Mouse (Mus musculus) megakaryocyte, embryonic 14.5 days (primary cell): Measurements from ENCODE around the gene Gipc2. TPM values are rescaled to one million over a fixed set of nuclear protein-coding genes. Genes with fewer than 3 reads are reported as not detected.

Experiments used
- H3K27me3 ChIP-seq: replicated peaks from 2 replicates; pipeline ENCODE3; 2012; ENCODE audit warnings: inconsistent platforms
- H3K36me3 ChIP-seq: replicated peaks from 2 replicates; pipeline ENCODE3; 2012; ENCODE audit warnings: low read length, inconsistent platforms, mixed read lengths
- H3K4me1 ChIP-seq: 2 replicates; pipeline ENCODE4 v1.6.1; 2012; ENCODE audit warnings: inconsistent platforms
- H3K4me3 ChIP-seq: replicated peaks from 2 replicates; pipeline ENCODE3; 2012; ENCODE audit warnings: moderate library complexity, mild to moderate bottlenecking, inconsistent platforms
- H3K9me3 ChIP-seq: 2 replicates; pipeline ENCODE4 v1.6.1; 2012; ENCODE audit warnings: inconsistent platforms
- FLI1 ChIP-seq: IDR thresholded peaks from 2 replicates; pipeline ENCODE4 v1.6.1; 2012; ENCODE audit warnings: low read length, inconsistent platforms, mixed read lengths
- GATA1 ChIP-seq: IDR thresholded peaks from 3 replicates; pipeline ENCODE4 v1.6.1; 2012; ENCODE audit warnings: mixed read lengths, low read length, inconsistent platforms, borderline replicate concordance
- polyA plus RNA-seq: library from polyadenylated mRNA; stranded (reverse); fragments of >175 nt; gene quantifications from 2 replicates; pipeline ENCODE4 v1.2.3, GENCODE M21; 2012; ENCODE audit warnings: low replicate concordance; ENCODE audit not compliant: insufficient read depth

Gipc2 gene
- polyA plus RNA-seq, 1 experiment: 2.4 TPM

GRCm38 (mm10) chr3:152121169-152122009 is 44.6 kb downstream of the Gipc2 start:
- TF ChIP-seq GATA1 (no peak), FLI1 (no peak)
- Histone ChIP-seq H3K27me3 (no peaks in the 10 kb centered on the region), H3K36me3 (no peaks in the 10 kb centered on the region), H3K4me1 (peaks cover 83% of the 10 kb centered on the region), H3K4me3 (peak overlapping the region; percentile 86), H3K9me3 (no peaks in the 10 kb centered on the region; the same call in 1 of the 2 replicates)

GRCm38 (mm10) chr3:152119987-152120386 is 46.0 kb downstream of the Gipc2 start:
- peaks cover 90% of the 10 kb centered on the region for H3K4me1 ChIP-seq
- TF ChIP-seq GATA1 (no peak), FLI1 (no peak)
- H3K36me3 ChIP-seq: no peaks in the 10 kb centered on the region

GRCm38 (mm10) chr3:152117941-152118340 is 48.1 kb downstream of the Gipc2 start:
- Histone ChIP-seq H3K9me3 (no peaks in the 10 kb centered on the region), H3K36me3 (no peaks in the 10 kb centered on the region), H3K4me3 (no peak overlapping the region), H3K4me1 (peaks cover 94% of the 10 kb centered on the region), H3K27me3 (no peaks in the 10 kb centered on the region)
- TF ChIP-seq FLI1 (no peak), GATA1 (no peak)

More at GRCm38 (mm10) chr3:152119987-152120386, 46.0 kb downstream of the Gipc2 start:
- Histone ChIP-seq H3K9me3 (no peaks in the 10 kb centered on the region), H3K4me3 (peak overlapping the region; percentile 54), H3K27me3 (no peaks in the 10 kb centered on the region)

- peaks cover 91% of the 10 kb centered on the region for H3K4me1 ChIP-seq
- H3K36me3 ChIP-seq: no peaks in the 10 kb centered on the region
- no peaks in the 10 kb centered on the region for H3K27me3 ChIP-seq
- no peak overlapping the region for H3K4me3 ChIP-seq
- TF ChIP-seq GATA1 (no peak), FLI1 (no peak)
- H3K9me3 ChIP-seq: no peaks in the 10 kb centered on the region
Measured at GRCm38 (mm10) chr3:152116140-152116539, 49.9 kb downstream of the Gipc2 start.

GRCm38 (mm10) chr3:152114786-152115185 is 51.2 kb downstream of the Gipc2 start:
- TF ChIP-seq GATA1 (no peak), FLI1 (no peak)

GRCm38 (mm10) chr3:152114222-152114621 is 51.8 kb downstream of the Gipc2 start:
- TF ChIP-seq FLI1 (no peak), GATA1 (no peak)
- Histone ChIP-seq H3K36me3 (no peaks in the 10 kb centered on the region), H3K4me1 (peaks cover 91% of the 10 kb centered on the region), H3K27me3 (peaks cover 5% of the 10 kb centered on the region), H3K4me3 (peak overlapping the region; percentile 84), H3K9me3 (no peaks in the 10 kb centered on the region)

More at GRCm38 (mm10) chr3:152114786-152115185, 51.2 kb downstream of the Gipc2 start:
- Histone ChIP-seq H3K27me3 (peaks cover 2% of the 10 kb centered on the region), H3K36me3 (no peaks in the 10 kb centered on the region), H3K9me3 (no peaks in the 10 kb centered on the region), H3K4me3 (peak overlapping the region; percentile 84), H3K4me1 (peaks cover 91% of the 10 kb centered on the region)

GRCm38 (mm10) chr3:152113496-152113895 is 52.5 kb downstream of the Gipc2 start:
- Histone ChIP-seq H3K4me3 (peak overlapping the region; percentile 57), H3K36me3 (no peaks in the 10 kb centered on the region), H3K4me1 (peaks cover 91% of the 10 kb centered on the region), H3K9me3 (no peaks in the 10 kb centered on the region), H3K27me3 (peaks cover 6% of the 10 kb centered on the region)
- no peak for TF ChIP-seq GATA1
- no peak for TF ChIP-seq FLI1

- H3K36me3 ChIP-seq: no peaks in the 10 kb centered on the region
- peaks cover 94% of the 10 kb centered on the region for H3K4me1 ChIP-seq
- H3K9me3 ChIP-seq: no peaks in the 10 kb centered on the region
- no peak overlapping the region for H3K4me3 ChIP-seq
- no peak for TF ChIP-seq GATA1
- peaks cover 7% of the 10 kb centered on the region for H3K27me3 ChIP-seq
Measured at GRCm38 (mm10) chr3:152112664-152113063, 53.4 kb downstream of the Gipc2 start.

GRCm38 (mm10) chr3:152111482-152111881 is 54.5 kb downstream of the Gipc2 start:
- H3K9me3 ChIP-seq: no peaks in the 10 kb centered on the region
- no peaks in the 10 kb centered on the region for H3K36me3 ChIP-seq
- TF ChIP-seq FLI1: no peak
- TF ChIP-seq GATA1: no peak
- peaks cover 96% of the 10 kb centered on the region for H3K4me1 ChIP-seq
- H3K27me3 ChIP-seq: peaks cover 15% of the 10 kb centered on the region
- H3K4me3 ChIP-seq: peak overlapping the region; percentile 54

GRCm38 (mm10) chr3:152111081-152111480 is 54.9 kb downstream of the Gipc2 start:
- Histone ChIP-seq H3K9me3 (no peaks in the 10 kb centered on the region), H3K27me3 (peaks cover 19% of the 10 kb centered on the region), H3K4me3 (peak overlapping the region; percentile 84), H3K36me3 (no peaks in the 10 kb centered on the region), H3K4me1 (peaks cover 96% of the 10 kb centered on the region)
- no peak for TF ChIP-seq FLI1
- no peak for TF ChIP-seq GATA1

- TF ChIP-seq FLI1: no peak
- Histone ChIP-seq H3K4me1 (peaks cover 92% of the 10 kb centered on the region), H3K9me3 (peaks cover 7% of the 10 kb centered on the region), H3K4me3 (no peak overlapping the region), H3K27me3 (peaks cover 23% of the 10 kb centered on the region), H3K36me3 (no peaks in the 10 kb centered on the region)
Measured at GRCm38 (mm10) chr3:152109260-152109587, 56.8 kb downstream of the Gipc2 start.
